Mouse (Mus musculus): ENCODE measurements around the gene Btbd9.

GRCm38 (mm10) chr17:30498376-30498719 is 77.9 kb downstream of the Btbd9 start:
- TF ChIP-seq CTCF (conservative IDR thresholded peaks at IDR 0.05; ENCODE audit: low read length): no peak
- no peak for TF ChIP-seq POU5F1 (IDR thresholded peaks at IDR 0.05; ENCODE audit: borderline replicate concordance, low read length)
